Mouse (Mus musculus) embryonic facial prominence, embryonic 10.5 days (tissue): ENCODE data around the gene Olfr1355. TPM values are rescaled to one million over a fixed set of nuclear protein-coding genes. Genes with fewer than 3 reads are reported as not detected.
"Not testable (repeated sequence)": the region's sequence is repeated elsewhere in the genome, so short reads cannot be mapped to it uniquely, and the experiment has no call there.

Experiments used
- DNase-seq: peaks from one replicate; pipeline ENCODE4 v3.0.0-alpha.2; 2017; ENCODE audit warnings: low spot score
- H3K27ac ChIP-seq: fragments of 300-500 bp; sonication (generic); replicated peaks from 2 replicates; pipeline ENCODE4 v1.5.1; 2016; ENCODE audit warnings: mild to moderate bottlenecking
- H3K27me3 ChIP-seq: fragments of 300-500 bp; sonication (generic); replicated peaks from 2 replicates; pipeline ENCODE4 v1.6.1; 2016; ENCODE audit warnings: low read depth, mild to moderate bottlenecking; ENCODE audit not compliant: poor library complexity, severe bottlenecking
- H3K36me3 ChIP-seq: fragments of 300-500 bp; sonication (generic); replicated peaks from 2 replicates; pipeline ENCODE4 v1.6.1; 2016; ENCODE audit warnings: mild to moderate bottlenecking, moderate library complexity
- H3K4me1 ChIP-seq: fragments of 300-500 bp; sonication (generic); 2 replicates; pipeline ENCODE4 v1.6.1; 2016
- H3K4me3 ChIP-seq: fragments of 300-500 bp; sonication (generic); 2 replicates; pipeline ENCODE4 v1.5.1; 2016; ENCODE audit warnings: mild to moderate bottlenecking, moderate library complexity
- H3K9me3 ChIP-seq: fragments of 300-500 bp; sonication (generic); 2 replicates; pipeline ENCODE4 v1.6.1; 2016; ENCODE audit warnings: mild to moderate bottlenecking
- WGBS: fragments of 180-500 bp; shearing (Covaris S2); methylation state at CpG from one replicate; pipeline ENCODE4 v1.1.7; 2016; 5-methylcytosine and 5-hydroxymethylcytosine counted together
- polyA plus RNA-seq: library from polyadenylated mRNA; unstranded; fragments of >200 nt; fragmentation: Nextera tagmentation; extraction: Ambion mirVana; gene quantifications from 2 replicates; pipeline ENCODE4 v1.2.1, GENCODE M21; 2016

Gene Olfr1355
- polyA plus RNA-seq = not detected in 2 replicates

DNA sequence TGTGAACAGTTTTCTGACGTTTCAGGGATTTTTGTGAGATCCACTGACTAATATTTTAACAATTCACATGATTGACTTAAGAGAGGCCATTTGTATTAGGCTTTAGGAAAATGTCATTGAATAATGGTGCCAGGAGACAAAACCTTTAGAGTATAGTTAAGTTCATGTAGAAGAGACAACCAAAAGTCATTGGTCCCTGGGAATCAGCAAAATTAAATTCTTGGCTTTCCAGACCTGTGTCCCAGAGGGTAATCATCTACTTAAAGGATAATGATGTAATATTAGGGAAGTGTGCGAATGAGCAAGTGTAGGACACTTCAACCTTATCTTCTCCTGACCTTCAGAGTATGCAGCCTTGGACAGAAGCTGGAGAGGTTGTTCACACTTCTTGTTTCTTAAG, at the start of gene Olfr1355:
TSS of gene Olfr1355 (plus strand) at position 301 of the 400 bp plus-strand sequence.
- H3K36me3 ChIP-seq = no peaks in the 10 kb centered on the region
- H3K4me3 ChIP-seq = no peak within 1 kb of the TSS
- peaks cover 8% of the 10 kb centered on the region; the same call in 1 of the 2 replicates for H3K9me3 ChIP-seq
- no peaks in the 10 kb centered on the region for H3K27me3 ChIP-seq
- 76% methylated on average over 2 of the region's 2 CpGs for WGBS
- H3K27ac ChIP-seq = no peak within 1 kb of the TSS
- H3K4me1 ChIP-seq = no peaks in the 10 kb centered on the region
- no peak for DNase-seq

DNA sequence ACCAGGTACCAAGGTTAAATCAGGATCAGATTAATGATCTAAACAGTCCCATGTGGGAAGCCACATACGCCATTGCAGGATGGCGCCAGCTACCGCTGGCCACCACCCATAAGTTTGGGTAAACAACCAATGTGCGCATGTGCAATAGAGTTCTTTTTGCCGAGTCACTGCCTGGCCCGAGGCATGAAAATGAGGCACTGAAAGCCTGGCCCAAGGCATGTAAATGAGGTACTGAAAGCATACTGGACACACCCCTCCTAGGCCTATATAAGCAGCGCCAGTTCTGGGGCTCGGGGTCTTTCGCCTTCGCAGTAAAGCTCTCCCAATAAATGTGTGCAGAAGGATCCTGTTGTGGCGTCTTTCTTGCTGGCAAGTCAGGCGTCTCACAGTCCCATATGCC, 34.9 kb upstream of the Olfr1355 start:
- not testable (repeated sequence) for H3K27me3 ChIP-seq, DNase-seq, H3K27ac ChIP-seq

DNA sequence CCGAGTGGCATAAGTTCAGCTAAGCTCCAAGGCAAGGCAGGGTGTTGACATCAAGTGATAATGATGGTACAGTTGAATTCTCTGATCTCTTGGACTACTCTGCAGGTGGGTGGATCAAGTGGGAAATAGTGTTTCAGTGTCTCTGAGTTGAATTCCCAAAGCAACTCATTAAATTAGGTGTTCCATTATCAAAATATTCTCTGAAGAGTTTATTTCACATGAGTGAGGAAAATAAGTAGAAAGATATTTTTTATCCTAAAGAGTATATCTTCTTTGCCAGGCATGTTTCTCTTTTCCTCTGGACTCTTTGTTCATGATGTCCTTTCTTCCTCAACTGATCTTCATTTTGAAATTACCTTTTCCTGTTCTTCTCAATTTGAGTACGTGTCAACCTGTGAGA, 23.3 kb upstream of the Olfr1355 start, which contains the start of gene Olfr1356:
TSS of gene Olfr1356 (minus strand) at position 101 of the 400 bp plus-strand sequence.
- DNase-seq = no peak
- Histone ChIP-seq H3K4me1 (no peaks in the 10 kb centered on the region), H3K4me3 (no peak within 1 kb of the TSS), H3K9me3 (no peaks in the 10 kb centered on the region), H3K36me3 (no peaks in the 10 kb centered on the region), H3K27ac (no peak within 1 kb of the TSS), H3K27me3 (no peaks in the 10 kb centered on the region)
- 87% methylated on average over 2 of the region's 2 CpGs for WGBS

More for the DNA sequence above, 34.9 kb upstream of the Olfr1355 start:
- H3K36me3 ChIP-seq, H3K4me3 ChIP-seq, H3K9me3 ChIP-seq, H3K4me1 ChIP-seq: not testable (repeated sequence)
- 91% methylated on average over 12 of the region's 12 CpGs for WGBS

DNA sequence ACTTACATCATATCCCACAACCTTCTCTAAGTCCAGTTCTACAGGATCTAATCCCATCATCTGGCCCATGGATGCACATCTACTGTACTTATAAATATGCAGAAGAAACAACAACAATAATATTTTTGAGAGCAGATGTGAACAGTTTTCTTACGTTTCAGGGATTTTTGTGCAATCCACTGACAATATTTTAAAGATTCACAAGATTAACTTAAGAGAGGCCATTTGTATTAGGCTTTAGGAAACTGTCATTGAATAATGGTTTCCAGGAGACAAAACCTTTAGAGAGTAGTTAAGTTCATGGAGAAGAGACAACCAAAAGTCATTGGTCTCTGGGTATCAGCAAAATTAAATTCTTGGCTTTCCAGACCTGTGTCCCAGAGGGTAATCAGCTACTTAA, 37.5 kb downstream of the Olfr1355 start, which contains the start of gene Olfr1354:
TSS of gene Olfr1354 (plus strand) at position 301 of the 400 bp plus-strand sequence.
- H3K27ac ChIP-seq, H3K4me1 ChIP-seq, H3K4me3 ChIP-seq, DNase-seq, H3K36me3 ChIP-seq, H3K27me3 ChIP-seq, H3K9me3 ChIP-seq: not testable (repeated sequence)
- 91% methylated on average over 1 of the region's 1 CpGs for WGBS

Other genes with a start within 250 kb of the Olfr1355 start
- not detected in 2 replicates for gene Casp14, start 157.2 kb upstream of the Olfr1355 start, polyA plus RNA-seq
- gene Ccdc105, start 122.5 kb upstream of the Olfr1355 start, polyA plus RNA-seq = 0.13 and 0.16 TPM in 2 replicates
- gene Slc1a6, start 95.0 kb upstream of the Olfr1355 start, polyA plus RNA-seq = 1.2 and 1.4 TPM in 2 replicates
- gene Olfr1356, start 23.4 kb upstream of the Olfr1355 start, polyA plus RNA-seq = not detected in 2 replicates
- not detected in 2 replicates for gene Olfr1354, start 37.6 kb downstream of the Olfr1355 start, polyA plus RNA-seq
- gene Olfr8, start 75.1 kb downstream of the Olfr1355 start, polyA plus RNA-seq = not detected in 2 replicates
- gene Olfr1353, start 87.8 kb downstream of the Olfr1355 start, polyA plus RNA-seq = not detected in 2 replicates
- gene Olfr1352, start 105.5 kb downstream of the Olfr1355 start, polyA plus RNA-seq = not detected in 2 replicates
- not detected in 2 replicates for gene Olfr1351, start 136.9 kb downstream of the Olfr1355 start, polyA plus RNA-seq
- gene Olfr57, start 153.2 kb downstream of the Olfr1355 start, polyA plus RNA-seq = not detected in 2 replicates
- 29.6 and 31.0 TPM in 2 replicates for gene 2610008E11Rik, start 222.1 kb downstream of the Olfr1355 start, polyA plus RNA-seq